Mouse (Mus musculus) erythroid progenitor cell, adult 5-6 weeks (primary cell): Measurements from ENCODE around the gene Olfr1051. TPM values are rescaled to one million over a fixed set of nuclear protein-coding genes. Genes with fewer than 3 reads are reported as not detected.
"Not testable (repeated sequence)": the region's sequence is repeated elsewhere in the genome, so short reads cannot be mapped to it uniquely, and the experiment has no call there.

ENCODE experiments used
- ATAC-seq: replicated peaks from 2 replicates; pipeline ENCODE4 v1.8.0; 2016; ENCODE audit warnings: moderate number of reproducible peaks, mild to moderate bottlenecking, moderate TSS enrichment, inconsistent platforms; ENCODE audit not compliant: poor library complexity, low FRiP score, severe bottlenecking
- total RNA-seq, 2 experiments: library from RNA; stranded (forward) in 1 of 2; stranded (reverse) in 1 of 2; fragments of 150-400 nt in 1 of 2; fragments of 186-747, 209-891 nt in 1 of 2; gene quantifications; 2 replicates each; pipeline versions ENCODE4 v1.2.3 to v1.2.4; 2015 to 2017; ENCODE audit warnings: low replicate concordance in 2 of 2

The Olfr1051 gene
- total RNA-seq (2015; ENCODE audit: low replicate concordance) (not detected in 2 replicates), total RNA-seq (2017; ENCODE audit: low replicate concordance) (not detected in 2 replicates)

GRCm38 (mm10) chr2:86278988-86279387, at the start of gene Olfr1051:
Gene Olfr1051, minus strand, starts transcription at chr2:86279088.
- ATAC-seq, result not testable (repeated sequence)

- no peak for ATAC-seq
Measured at GRCm38 (mm10) chr2:86315184-86315583, 36.3 kb upstream of the Olfr1051 start, which contains the start of gene Olfr1053. Gene Olfr1053, minus strand, starts transcription at chr2:86315284.

GRCm38 (mm10) chr2:86292155-86292554, 13.3 kb upstream of the Olfr1051 start, which contains the start of gene Olfr1052:
Gene Olfr1052, plus strand, starts transcription at chr2:86292455.
- ATAC-seq, result no peak

GRCm38 (mm10) chr2:86258228-86258627, 20.7 kb downstream of the Olfr1051 start, which contains the start of gene Olfr1049:
Gene Olfr1049, minus strand, starts transcription at chr2:86258328.
- not testable (repeated sequence) for ATAC-seq

GRCm38 (mm10) chr2:86240189-86240588, 38.7 kb downstream of the Olfr1051 start, which contains the start of gene Olfr1048:
Gene Olfr1048, minus strand, starts transcription at chr2:86240289.
- ATAC-seq, result no peak

- no peak for ATAC-seq
Measured at GRCm38 (mm10) chr2:86231301-86231700, 47.6 kb downstream of the Olfr1051 start, which contains the start of gene Olfr1047. Gene Olfr1047, minus strand, starts transcription at chr2:86231401.

Other genes starting within 250 kb of the Olfr1051 start
- not detected in 2 replicates for gene Olfr1034, start 233.2 kb downstream of the Olfr1051 start, total RNA-seq (2015; ENCODE audit: low replicate concordance)
- not detected in 2 replicates for gene Olfr1034, start 233.2 kb downstream of the Olfr1051 start, total RNA-seq (2017; ENCODE audit: low replicate concordance)
- gene Olfr1036, start 205.1 kb downstream of the Olfr1051 start, total RNA-seq (2015; ENCODE audit: low replicate concordance), result not detected in 2 replicates
- gene Olfr1036, start 205.1 kb downstream of the Olfr1051 start, total RNA-seq (2017; ENCODE audit: low replicate concordance), result not detected in 2 replicates
- not detected in 2 replicates for gene Olfr1037, start 191.7 kb downstream of the Olfr1051 start, total RNA-seq (2015; ENCODE audit: low replicate concordance)
- gene Olfr1037, start 191.7 kb downstream of the Olfr1051 start, total RNA-seq (2017; ENCODE audit: low replicate concordance), result not detected in 2 replicates
- not detected in 2 replicates for gene Olfr1039, start 143.2 kb downstream of the Olfr1051 start, total RNA-seq (2015; ENCODE audit: low replicate concordance)
- not detected in 2 replicates for gene Olfr1039, start 143.2 kb downstream of the Olfr1051 start, total RNA-seq (2017; ENCODE audit: low replicate concordance)
- not detected in 2 replicates for gene Olfr1040, start 132.4 kb downstream of the Olfr1051 start, total RNA-seq (2015; ENCODE audit: low replicate concordance)
- gene Olfr1040, start 132.4 kb downstream of the Olfr1051 start, total RNA-seq (2017; ENCODE audit: low replicate concordance), result not detected in 2 replicates
- not detected in 2 replicates for gene Olfr1042, start 117.2 kb downstream of the Olfr1051 start, total RNA-seq (2015; ENCODE audit: low replicate concordance)
- not detected in 2 replicates for gene Olfr1042, start 117.2 kb downstream of the Olfr1051 start, total RNA-seq (2017; ENCODE audit: low replicate concordance)
- not detected in 2 replicates for gene Olfr1043, start 111.6 kb downstream of the Olfr1051 start, total RNA-seq (2015; ENCODE audit: low replicate concordance)
- gene Olfr1043, start 111.6 kb downstream of the Olfr1051 start, total RNA-seq (2017; ENCODE audit: low replicate concordance), result not detected in 2 replicates
- not detected in 2 replicates for gene Olfr1044, start 101.3 kb downstream of the Olfr1051 start, total RNA-seq (2015; ENCODE audit: low replicate concordance)
- gene Olfr1044, start 101.3 kb downstream of the Olfr1051 start, total RNA-seq (2017; ENCODE audit: low replicate concordance), result not detected in 2 replicates
- not detected in 2 replicates for gene Olfr52, start 93.4 kb downstream of the Olfr1051 start, total RNA-seq (2015; ENCODE audit: low replicate concordance)
- gene Olfr52, start 93.4 kb downstream of the Olfr1051 start, total RNA-seq (2017; ENCODE audit: low replicate concordance), result not detected in 2 replicates
- not detected in 2 replicates for gene Olfr1045, start 76.1 kb downstream of the Olfr1051 start, total RNA-seq (2015; ENCODE audit: low replicate concordance)
- not detected in 2 replicates for gene Olfr1045, start 76.1 kb downstream of the Olfr1051 start, total RNA-seq (2017; ENCODE audit: low replicate concordance)
- not detected in 2 replicates for gene Olfr1046, start 59.8 kb downstream of the Olfr1051 start, total RNA-seq (2015; ENCODE audit: low replicate concordance)
- not detected in 2 replicates for gene Olfr1046, start 59.8 kb downstream of the Olfr1051 start, total RNA-seq (2017; ENCODE audit: low replicate concordance)
- gene Olfr1047, start 47.7 kb downstream of the Olfr1051 start, total RNA-seq (2015; ENCODE audit: low replicate concordance), result not detected in 2 replicates
- gene Olfr1047, start 47.7 kb downstream of the Olfr1051 start, total RNA-seq (2017; ENCODE audit: low replicate concordance), result not detected in 2 replicates
- gene Olfr1048, start 38.8 kb downstream of the Olfr1051 start, total RNA-seq (2015; ENCODE audit: low replicate concordance), result not detected in 2 replicates
- not detected in 2 replicates for gene Olfr1048, start 38.8 kb downstream of the Olfr1051 start, total RNA-seq (2017; ENCODE audit: low replicate concordance)
- not detected in 2 replicates for gene Olfr1049, start 20.8 kb downstream of the Olfr1051 start, total RNA-seq (2015; ENCODE audit: low replicate concordance)
- gene Olfr1049, start 20.8 kb downstream of the Olfr1051 start, total RNA-seq (2017; ENCODE audit: low replicate concordance), result not detected in 2 replicates
- gene Olfr1052, start 13.4 kb upstream of the Olfr1051 start, total RNA-seq (2015; ENCODE audit: low replicate concordance), result not detected in 2 replicates
- not detected in 2 replicates for gene Olfr1052, start 13.4 kb upstream of the Olfr1051 start, total RNA-seq (2017; ENCODE audit: low replicate concordance)
- not detected in 2 replicates for gene Olfr1053, start 36.2 kb upstream of the Olfr1051 start, total RNA-seq (2015; ENCODE audit: low replicate concordance)
- not detected in 2 replicates for gene Olfr1053, start 36.2 kb upstream of the Olfr1051 start, total RNA-seq (2017; ENCODE audit: low replicate concordance)
- gene Olfr1054, start 56.3 kb upstream of the Olfr1051 start, total RNA-seq (2015; ENCODE audit: low replicate concordance), result not detected in 2 replicates
- not detected in 2 replicates for gene Olfr1054, start 56.3 kb upstream of the Olfr1051 start, total RNA-seq (2017; ENCODE audit: low replicate concordance)
- not detected in 2 replicates for gene Olfr1055, start 71.2 kb upstream of the Olfr1051 start, total RNA-seq (2015; ENCODE audit: low replicate concordance)
- not detected in 2 replicates for gene Olfr1055, start 71.2 kb upstream of the Olfr1051 start, total RNA-seq (2017; ENCODE audit: low replicate concordance)
- not detected in 2 replicates for gene Olfr1056, start 83.4 kb upstream of the Olfr1051 start, total RNA-seq (2015; ENCODE audit: low replicate concordance)
- gene Olfr1056, start 83.4 kb upstream of the Olfr1051 start, total RNA-seq (2017; ENCODE audit: low replicate concordance), result not detected in 2 replicates
- not detected in 2 replicates for gene Olfr1057, start 99.3 kb upstream of the Olfr1051 start, total RNA-seq (2015; ENCODE audit: low replicate concordance)
- gene Olfr1057, start 99.3 kb upstream of the Olfr1051 start, total RNA-seq (2017; ENCODE audit: low replicate concordance), result not detected in 2 replicates
- gene Olfr1058, start 109.5 kb upstream of the Olfr1051 start, total RNA-seq (2015; ENCODE audit: low replicate concordance), result not detected in 2 replicates
- not detected in 2 replicates for gene Olfr1058, start 109.5 kb upstream of the Olfr1051 start, total RNA-seq (2017; ENCODE audit: low replicate concordance)
- not detected in 2 replicates for gene Olfr1061, start 135.0 kb upstream of the Olfr1051 start, total RNA-seq (2015; ENCODE audit: low replicate concordance)
- gene Olfr1061, start 135.0 kb upstream of the Olfr1051 start, total RNA-seq (2017; ENCODE audit: low replicate concordance), result not detected in 2 replicates
- gene Olfr1062, start 147.7 kb upstream of the Olfr1051 start, total RNA-seq (2015; ENCODE audit: low replicate concordance), result not detected in 2 replicates
- not detected in 2 replicates for gene Olfr1062, start 147.7 kb upstream of the Olfr1051 start, total RNA-seq (2017; ENCODE audit: low replicate concordance)
- gene Olfr1065, start 171.5 kb upstream of the Olfr1051 start, total RNA-seq (2015; ENCODE audit: low replicate concordance), result not detected in 2 replicates
- gene Olfr1065, start 171.5 kb upstream of the Olfr1051 start, total RNA-seq (2017; ENCODE audit: low replicate concordance), result not detected in 2 replicates
- gene Olfr1066, start 177.2 kb upstream of the Olfr1051 start, total RNA-seq (2015; ENCODE audit: low replicate concordance), result not detected in 2 replicates
- gene Olfr1066, start 177.2 kb upstream of the Olfr1051 start, total RNA-seq (2017; ENCODE audit: low replicate concordance), result not detected in 2 replicates
- not detected in 2 replicates for gene Olfr228, start 208.3 kb upstream of the Olfr1051 start, total RNA-seq (2015; ENCODE audit: low replicate concordance)
- gene Olfr228, start 208.3 kb upstream of the Olfr1051 start, total RNA-seq (2017; ENCODE audit: low replicate concordance), result not detected in 2 replicates
- not detected in 2 replicates for gene Olfr1076, start 229.4 kb upstream of the Olfr1051 start, total RNA-seq (2015; ENCODE audit: low replicate concordance)
- gene Olfr1076, start 229.4 kb upstream of the Olfr1051 start, total RNA-seq (2017; ENCODE audit: low replicate concordance), result not detected in 2 replicates